Mouse (Mus musculus): ENCODE results near the gene Mff.
A peak's percentile ranks its signal among the peaks of the same experiment; 100 is the strongest.

The Mff gene

DNA sequence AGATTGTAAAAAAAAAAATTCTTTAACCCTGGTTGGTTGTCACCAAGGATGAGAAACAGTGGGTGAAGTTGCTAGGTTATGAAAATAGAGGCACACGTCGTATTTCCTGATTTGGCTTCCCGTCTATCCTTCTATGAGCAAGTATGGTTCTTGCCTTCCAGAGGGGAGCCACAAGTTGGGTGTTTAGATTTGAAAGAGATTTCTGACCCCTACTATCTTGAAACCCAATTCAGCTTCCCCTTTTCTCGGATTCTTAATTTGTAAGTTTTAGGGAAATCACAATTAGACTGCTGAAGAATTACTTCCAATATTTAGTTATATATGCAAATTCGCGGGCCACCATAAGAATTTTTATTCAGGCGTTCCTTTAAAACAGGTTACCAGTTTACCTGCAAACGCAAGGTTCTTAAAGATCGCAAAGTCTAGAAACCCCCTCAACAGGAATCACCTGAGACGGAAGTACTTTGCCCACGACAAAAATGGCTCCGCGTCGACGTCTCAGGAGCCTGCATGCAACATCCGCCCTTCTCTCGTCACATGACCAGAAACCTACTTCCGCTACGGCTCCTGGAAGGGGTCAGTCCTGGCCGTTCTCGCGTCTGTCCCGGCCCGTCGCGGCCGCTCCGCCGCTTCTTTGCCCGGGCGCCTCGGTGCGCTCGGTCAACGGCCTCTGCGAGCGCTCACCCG, at the start of gene Mff:
Gene Mff, plus strand, starts transcription at position 552 of the 687 bp plus-strand sequence.
- peak; percentile 93 for DNase-seq (ENCODE audit: low read depth, low spot score)

DNA sequence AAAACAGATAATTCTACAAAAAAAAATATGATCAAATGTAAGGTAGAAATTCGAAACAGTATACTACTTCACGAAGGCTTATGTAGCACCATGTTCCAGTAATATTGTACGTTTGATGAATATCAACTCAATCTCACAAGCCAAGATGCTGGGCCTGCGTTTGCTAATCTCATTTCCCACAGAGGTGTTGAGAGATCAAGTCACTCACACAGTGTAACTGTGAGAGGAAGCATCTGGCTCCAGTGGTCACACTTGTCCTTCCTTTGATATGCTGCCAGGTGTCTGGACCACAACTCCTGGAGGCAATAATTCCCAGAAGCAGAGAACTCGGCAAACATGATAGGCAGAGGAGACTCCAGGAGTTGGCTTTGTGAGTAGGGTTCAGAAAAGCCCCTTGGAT, 38.4 kb upstream of the Mff start:
- DNase-seq (ENCODE audit: low read depth, low spot score): no peak

DNA sequence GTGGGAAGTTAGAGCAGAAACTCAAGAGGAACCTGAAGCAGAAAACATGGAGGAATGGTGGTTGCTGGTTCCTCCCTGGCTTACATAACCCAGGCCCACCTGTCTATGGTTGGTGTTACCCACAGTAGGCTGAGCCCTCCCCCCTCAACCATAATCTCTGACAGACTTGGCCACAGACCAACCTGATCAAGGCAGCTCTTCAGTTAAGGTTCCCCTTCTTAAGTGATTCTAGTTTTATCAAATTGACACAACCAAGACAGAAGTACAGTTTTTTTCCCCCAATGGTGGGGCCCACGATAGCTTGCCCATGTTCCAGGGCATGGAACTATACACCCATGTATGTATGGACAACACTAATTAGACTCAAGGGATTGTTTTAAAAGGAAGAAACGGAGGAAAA, 37.8 kb upstream of the Mff start:
- no peak for DNase-seq (ENCODE audit: low read depth, low spot score)

DNA sequence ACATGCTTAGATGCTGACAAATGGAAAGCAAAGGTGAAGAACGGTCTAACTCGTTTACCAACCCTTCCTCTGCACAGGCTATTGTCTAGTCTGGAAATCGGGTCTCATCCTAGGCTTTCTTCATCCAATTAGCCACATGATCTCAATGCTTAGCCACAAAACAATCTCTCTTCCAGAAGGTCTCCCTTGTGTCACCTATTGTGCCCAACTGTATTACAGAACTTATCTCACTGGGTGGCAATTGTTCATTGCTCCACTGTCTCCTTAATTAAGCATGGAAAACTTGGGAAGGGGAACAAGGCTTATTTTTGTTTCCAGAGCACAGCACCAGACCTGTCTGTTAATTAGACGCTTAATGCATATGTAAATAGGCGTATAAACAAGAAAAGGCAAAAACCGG, 36.8 kb upstream of the Mff start:
- DNase-seq (ENCODE audit: low read depth, low spot score): no peak

DNA sequence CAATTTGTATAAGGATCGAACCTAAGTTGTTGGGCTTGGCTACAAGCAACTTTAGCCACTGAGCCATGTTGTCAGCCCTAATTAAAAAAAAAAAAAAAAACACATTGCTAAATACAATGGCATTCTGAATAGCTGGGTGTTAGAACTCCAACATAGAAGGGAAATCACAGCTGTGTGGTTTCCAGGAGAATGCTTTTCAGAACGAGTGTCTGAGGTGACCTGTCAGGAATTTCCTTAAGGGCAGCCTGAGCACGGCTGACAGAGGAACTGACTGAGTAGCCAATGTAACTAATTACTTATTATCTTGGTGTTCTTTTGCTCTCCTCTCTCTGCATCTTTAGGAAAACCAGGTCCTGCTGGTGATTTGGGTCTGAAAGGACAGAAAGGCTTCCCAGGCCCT, 28.8 kb upstream of the Mff start:
- no peak for DNase-seq (ENCODE audit: low read depth, low spot score)

DNA sequence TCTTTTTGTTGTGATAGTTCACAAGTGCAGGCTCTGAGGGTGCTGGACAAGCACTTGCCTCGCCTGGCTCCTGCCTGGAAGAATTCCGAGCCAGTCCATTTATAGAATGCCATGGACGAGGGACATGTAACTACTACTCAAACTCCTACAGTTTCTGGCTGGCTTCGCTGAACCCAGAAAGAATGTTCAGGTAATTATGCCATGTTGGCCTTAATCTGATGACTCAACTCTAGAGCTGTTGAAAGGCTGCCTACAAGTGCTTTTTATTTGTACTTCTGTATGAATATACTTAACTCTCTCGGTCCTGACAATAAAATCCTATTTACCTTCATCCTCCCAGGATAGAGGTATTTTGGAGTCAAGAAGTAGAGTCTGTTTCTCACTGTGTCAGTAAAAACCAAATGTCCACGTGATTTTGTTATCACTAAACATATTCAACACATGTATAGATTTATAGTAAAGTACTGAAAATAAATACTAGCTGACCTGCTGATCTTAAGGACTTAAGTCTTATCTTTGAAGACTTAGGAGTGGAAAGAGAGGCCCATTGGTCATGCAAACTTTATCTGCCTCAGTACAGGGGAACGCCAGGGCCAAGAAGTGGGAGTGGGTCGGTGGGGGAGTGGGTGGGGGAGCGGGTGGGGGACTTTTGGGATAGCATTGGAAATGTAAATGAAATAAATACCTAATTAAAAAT, 6.7 kb upstream of the Mff start:
- DNase-seq (ENCODE audit: low read depth, low spot score): no peak

DNA sequence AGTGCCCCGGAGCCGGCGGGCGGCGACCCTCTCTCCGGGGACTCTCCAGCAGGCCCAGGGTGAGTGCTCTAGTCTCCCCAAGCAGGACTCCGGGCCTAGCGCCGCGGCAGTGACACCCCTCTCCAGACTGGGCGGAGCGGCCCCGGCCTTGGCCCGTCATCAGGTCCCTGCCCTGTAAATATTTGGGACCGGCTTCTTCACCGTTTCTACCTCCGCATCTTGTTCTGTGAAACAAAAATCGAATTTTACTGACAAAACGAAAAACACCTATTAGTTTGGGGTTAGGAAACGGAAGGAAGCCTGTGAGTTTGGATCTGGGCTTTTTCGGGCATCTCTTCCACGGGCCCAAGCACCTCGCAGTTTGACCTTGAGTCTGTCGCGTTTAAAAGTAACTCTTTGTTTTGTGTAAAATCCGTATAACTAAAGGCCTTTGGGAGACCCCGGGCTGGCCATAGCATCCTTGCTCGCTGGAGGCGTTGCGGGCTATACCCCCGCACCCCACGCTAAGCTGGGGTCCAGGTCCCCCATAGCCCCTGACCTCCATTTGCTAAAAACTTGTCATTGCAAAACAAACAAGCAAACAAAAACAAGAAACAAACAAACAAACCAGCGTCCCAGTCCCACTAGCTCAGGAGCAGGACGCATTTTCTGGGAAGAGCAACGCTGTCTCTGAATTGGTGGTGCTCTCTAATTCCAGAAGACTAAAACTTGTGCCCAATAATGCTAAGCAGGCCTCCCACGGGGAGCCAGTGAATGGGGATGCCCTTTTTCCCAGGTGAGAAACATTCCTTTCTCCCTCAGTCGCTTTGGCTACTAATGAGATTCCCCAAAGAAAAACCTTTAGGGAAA, 560 bp downstream of the Mff start:
- DNase-seq (ENCODE audit: low read depth, low spot score): no peak

DNA sequence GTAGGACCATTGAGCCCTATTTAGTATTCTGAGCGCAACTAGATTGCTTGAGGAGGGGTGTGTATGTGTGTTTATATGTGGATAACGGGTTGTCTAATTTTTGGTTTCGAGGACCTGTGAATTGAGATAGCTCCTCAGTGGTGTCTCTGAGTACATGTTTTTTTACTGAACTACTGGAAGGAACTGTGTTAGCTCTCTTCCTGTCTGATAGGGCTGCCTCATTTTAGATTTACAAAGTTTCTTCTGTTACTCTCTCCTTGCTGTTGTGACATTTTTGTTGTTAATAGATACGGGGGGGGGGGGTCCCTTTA, 1.1 kb downstream of the Mff start:
- no peak for DNase-seq (ENCODE audit: low read depth, low spot score)

DNA sequence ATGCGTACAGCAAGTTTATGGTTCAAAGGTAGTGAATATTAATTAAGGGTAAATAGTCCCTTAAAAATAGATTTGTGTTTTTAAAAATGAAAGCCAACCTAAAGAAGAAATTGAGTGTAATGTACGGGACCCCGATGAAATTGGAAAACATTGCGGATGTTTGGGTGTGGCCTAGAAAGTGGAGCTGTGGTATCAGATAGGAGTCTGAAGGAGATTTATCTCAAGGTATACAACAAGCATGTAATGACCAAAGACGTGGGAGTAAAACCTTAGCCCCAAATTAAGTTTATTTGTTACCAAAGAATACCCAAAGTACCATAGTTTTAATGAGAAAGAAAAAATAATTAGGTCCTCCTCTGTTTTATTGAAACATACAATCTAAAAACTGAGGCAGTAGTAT, 1.8 kb downstream of the Mff start:
- no peak for DNase-seq (ENCODE audit: low read depth, low spot score)

DNA sequence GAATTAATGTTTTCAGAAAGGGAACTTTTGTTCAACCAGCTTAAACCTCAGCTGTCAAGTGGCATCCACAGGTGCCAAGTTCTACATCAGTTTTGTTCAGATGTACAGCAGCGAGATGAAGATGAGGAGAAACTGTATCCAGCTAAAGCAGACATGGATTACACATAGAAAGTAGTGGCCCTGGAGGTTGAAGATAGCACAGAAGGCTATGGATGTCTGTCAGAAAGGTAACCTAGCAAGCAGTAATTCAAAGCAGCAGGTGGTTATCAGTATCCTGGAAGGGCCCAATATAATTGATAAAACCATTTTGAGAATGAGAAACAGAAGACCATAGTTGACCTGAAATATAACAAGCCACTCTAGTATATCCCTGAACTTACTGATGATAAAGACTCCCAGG, 8.7 kb downstream of the Mff start:
- no peak for DNase-seq (ENCODE audit: low read depth, low spot score)

DNA sequence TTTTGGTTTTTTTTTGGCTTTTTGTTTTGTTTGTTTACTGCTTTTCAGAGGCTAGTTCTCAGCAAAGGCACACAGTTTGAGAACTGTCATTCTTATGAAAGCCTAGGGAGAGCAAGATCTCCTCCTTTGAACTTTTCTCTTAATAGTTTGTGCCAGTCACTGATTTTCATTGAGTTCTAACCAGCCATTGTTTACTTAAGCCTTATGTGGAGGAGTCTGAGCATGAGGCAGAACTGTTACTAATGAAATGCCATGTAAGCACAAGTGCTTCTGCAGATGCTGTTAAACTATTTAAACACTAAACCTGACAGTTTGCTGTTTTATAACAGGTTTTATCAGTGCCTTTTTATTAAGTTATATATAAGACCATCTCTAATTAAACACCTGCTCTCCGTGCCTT, 13.4 kb downstream of the Mff start:
- no peak for DNase-seq (ENCODE audit: low read depth, low spot score)

DNA sequence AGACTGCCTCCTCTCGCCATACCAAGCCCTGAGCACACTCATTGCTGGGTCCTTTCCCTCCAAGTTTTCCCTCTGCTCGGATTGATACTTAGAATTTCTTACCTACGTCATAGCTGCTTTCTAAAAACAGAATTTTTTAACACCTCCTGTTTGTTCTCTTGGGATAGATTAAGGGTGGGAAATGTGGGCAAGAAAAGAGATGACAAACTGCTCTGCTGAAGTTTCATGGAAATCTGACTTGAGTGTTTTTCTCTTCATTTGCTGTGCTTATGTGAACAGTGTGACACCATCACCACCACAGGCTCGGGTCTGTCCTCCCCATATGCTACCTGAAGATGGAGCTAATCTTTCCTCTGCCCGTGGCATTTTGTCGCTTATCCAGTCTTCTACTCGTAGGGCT, 16.8 kb downstream of the Mff start:
- DNase-seq (ENCODE audit: low read depth, low spot score): no peak

DNA sequence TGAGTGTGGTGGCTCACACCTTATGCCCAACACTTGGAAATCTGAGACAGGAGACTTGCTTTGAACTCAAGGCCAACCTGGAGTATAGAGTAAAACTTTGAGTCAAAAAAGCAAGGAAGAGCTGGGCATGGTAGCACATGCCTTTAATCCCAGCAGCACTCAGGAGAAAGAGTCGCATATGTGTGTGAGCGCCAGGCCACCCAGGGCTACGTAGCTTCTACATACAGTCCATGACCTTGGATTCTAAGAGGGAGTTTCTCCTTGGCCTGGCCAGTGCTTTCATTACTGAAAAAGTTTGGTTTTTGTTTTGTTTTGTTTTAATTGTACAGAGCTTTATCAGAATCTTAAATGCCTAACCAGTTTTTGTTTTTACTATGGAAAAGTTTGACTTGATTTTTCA, 19.3 kb downstream of the Mff start:
- DNase-seq (ENCODE audit: low read depth, low spot score): no peak

DNA sequence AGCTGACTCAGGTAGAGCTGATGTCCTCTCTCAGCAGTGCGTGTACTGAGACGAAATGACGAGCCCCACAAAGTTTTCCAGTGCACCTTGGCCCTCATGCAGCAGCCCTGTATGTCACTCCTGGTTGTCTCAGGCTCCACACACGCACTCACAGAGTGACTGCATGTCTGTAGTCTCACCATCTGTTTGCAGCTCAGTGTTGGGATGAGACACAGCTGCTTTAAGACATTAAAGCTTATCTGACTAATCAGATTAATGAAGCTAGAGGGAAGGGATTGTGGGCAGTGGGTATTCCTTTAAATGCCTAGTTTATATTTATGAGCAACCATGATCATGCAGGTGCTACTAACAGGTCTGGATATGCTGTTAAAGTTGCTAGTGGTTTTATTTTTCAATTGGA, 21.7 kb downstream of the Mff start:
- no peak for DNase-seq (ENCODE audit: low read depth, low spot score)

DNA sequence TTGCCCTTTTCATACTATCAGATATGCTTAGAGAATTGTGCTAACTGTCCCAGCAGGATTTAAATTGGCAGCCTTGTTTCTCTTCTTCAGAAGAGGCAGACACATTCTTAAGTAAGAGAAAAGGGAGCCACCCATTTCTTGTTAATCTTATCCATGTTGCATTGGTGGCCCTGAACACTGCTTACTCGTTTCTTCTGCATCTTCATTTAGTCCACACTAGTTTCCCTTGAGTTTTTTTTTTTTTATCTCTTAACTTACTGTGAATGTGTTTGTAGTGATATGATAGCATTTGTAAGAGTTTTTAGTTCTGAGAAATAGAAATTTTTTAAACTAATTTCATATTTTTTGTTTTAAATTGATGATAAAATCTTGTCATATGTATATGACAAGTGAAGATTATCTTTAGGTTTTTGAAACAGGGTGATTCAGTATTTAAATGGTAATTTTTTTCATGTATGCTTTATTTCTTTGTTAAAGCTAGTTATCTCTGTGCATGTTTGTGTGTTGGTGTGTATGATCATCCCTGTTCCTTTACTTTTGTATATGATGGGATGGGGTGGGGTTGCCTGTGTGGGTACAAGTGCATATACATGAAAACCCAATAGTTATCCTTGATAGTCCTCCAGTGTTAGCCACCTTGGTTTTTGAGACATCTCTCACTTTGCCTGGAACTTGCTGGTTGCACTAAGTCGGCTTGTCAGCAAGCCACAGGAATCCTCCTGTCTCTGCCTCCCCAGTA, 23.2 kb downstream of the Mff start:
- no peak for DNase-seq (ENCODE audit: low read depth, low spot score)

DNA sequence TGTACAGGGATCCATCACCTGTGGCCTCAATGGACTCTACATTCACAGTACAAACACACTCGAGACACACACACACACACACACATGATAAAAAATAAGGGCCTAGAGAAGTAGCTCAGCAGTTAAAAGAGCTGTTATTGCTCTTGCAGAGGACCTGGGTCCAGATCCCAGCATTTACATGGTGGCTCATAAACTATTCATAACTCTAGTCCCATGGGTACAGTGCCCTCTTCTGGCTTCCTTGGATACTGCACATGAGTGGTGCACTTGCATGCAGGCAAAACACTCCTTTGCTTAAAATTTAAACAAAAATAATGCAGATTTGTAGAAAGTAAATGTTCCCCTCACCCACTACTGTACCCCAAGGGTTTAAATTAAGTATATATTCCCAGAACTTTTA, 34.8 kb downstream of the Mff start:
- no peak for DNase-seq (ENCODE audit: low read depth, low spot score)

DNA sequence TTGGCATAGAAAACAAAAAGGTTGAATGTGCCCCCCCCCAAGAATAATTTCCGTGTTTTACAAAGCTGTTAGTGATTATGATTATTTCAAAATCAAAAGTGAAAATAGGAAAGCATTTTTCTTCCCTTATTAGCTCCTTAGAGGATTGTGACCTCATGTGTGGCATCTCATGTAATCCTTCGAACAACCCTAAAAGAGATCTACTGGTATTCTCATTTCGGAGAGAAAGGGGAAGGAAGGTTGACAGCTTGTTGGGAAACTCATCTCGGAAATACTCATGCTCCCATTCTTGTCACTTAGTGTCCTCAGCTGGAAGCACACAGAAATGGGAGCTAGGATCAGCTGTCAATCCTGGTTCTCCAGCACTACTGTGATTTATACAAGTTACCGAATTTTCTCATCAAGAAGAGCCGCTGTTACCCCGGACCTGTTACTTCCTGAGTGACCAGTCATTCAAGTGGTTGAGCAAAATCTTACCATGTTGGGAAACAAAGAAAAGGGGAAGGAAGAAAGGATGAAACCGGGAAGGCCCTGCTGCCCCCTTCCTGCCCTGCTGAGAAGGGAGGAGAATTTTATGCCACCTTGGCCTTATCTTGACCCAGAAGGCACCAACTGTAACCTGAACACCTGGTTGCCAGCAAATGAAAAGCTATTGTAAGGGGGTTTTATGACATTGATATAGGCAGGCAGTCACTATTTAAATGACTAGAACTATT, 36.9 kb downstream of the Mff start:
- DNase-seq (ENCODE audit: low read depth, low spot score): no peak

DNA sequence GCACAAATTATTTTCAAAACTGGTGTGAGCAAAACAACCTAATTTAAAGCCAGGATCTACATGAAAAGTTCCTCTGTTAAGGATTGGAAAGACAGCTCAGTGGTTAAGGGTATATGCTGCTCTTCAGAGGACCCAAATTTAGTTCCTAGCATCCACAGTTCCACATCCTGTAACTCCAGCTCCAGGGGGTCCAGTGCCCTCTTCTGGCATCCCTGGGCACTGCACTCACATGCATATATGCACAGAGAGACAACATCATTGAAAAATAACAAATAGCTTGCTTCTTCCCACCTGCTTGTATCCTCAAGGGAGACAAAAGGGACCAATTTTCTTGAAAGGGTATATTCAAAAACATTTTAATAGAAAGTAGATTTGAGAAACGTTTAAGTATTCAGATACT, 37.6 kb downstream of the Mff start:
- DNase-seq (ENCODE audit: low read depth, low spot score): no peak

DNA sequence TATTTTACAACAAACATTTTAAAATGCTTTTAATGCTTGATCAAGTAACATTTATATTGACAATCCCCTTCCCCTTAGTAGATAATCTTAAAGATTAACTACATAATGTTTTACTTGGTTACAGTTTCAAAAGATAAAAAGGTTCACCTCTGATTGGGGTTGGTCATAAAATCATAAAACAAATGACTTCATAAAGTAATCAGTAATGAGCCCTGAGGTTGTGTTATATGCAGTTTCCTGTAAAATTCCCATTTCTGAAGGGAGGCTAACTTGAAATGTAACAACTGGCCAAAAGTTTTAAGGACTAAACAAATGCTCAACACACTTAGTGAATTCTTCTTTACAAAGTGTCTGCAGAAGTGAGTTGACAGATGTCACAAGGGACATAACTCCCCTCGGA, 41.5 kb downstream of the Mff start:
- no peak for DNase-seq (ENCODE audit: low read depth, low spot score)

DNA sequence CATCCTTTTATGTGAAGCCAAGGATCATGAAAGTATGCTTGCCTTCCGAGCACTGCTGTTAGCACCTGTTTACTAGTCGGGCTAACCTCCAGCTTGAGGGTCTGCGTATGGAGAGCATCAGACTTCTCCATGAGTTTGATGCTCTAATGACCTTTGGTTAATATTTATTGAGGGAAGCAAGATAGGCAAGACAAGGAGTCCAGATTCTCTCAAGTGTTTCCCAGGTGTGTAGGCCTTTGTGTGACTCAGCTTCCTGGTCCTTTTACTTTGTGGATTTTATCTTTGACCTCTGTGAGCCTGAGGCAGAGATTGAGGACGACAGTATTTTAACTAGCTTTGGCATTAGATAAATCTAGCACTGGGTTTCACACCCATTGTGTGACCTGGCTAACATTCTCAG, 42.0 kb downstream of the Mff start:
- no peak for DNase-seq (ENCODE audit: low read depth, low spot score)

DNA sequence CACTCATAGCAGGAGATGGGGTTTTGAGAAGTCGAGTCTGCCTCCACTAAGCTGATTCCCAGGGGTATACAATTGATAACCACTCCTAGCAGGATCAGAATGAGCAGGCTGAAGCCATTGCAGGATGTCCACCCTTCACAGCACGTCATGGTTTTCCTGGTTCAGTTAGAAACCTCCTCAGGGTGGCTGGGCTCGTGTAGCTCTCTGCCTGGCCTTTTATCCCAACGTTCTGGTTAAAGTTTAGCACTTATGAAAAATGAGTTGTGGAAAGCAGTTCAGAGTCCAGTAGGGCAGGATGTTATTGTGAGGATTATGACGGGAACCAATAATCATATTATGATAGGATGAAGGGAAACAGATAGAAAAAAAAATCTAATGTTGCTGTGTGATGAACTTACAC, 43.6 kb downstream of the Mff start, which contains the start of gene Tm4sf20:
Gene Tm4sf20, minus strand, starts transcription at position 193 of the 400 bp plus-strand sequence.
- DNase-seq (ENCODE audit: low read depth, low spot score): no peak

Measured in forelimb bud, embryonic 11.5 days (tissue).